Mouse (Mus musculus): Measurements from ENCODE around the gene Ftsj3. TPM values are rescaled to one million over a fixed set of nuclear protein-coding genes. Genes with fewer than 3 reads are reported as not detected.
A peak's percentile ranks its signal among the peaks of the same experiment; 100 is the strongest.

Gene Ftsj3
- polyA plus RNA-seq, 1 experiment = 48.5 TPM

DNA sequence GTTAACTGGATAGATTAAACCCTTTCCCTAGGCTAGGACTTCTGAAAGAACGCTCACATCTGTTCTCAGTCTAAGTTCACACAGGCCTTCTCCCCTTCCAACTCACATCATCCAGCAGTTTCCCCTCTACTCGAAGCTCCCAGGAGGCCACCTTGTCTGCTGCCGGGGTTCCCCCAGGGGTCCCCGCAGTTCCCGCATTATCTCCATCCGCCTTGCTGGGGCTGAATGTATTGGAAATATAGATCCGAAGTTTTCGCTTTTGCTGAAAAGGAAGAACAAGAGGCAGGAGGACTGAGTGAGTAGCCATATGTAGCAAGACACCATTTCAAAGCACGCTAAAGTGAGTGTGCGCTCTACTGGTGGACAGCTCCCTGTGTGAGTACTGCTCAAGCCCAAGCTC, 10.6 kb upstream of the Ftsj3 start:
- WGBS = 89% methylated on average over 10 of the region's 10 CpGs
- no peak for TF ChIP-seq CTCF (IDR thresholded peaks at IDR 0.05; ENCODE audit: control insufficient read depth, insufficient read depth, low read length)
- TF ChIP-seq POLR2A (IDR thresholded peaks at IDR 0.05; ENCODE audit: borderline replicate concordance, control insufficient read depth, low read depth, low read length) = no peak
- H3K27ac ChIP-seq (ENCODE audit: control insufficient read depth, insufficient read depth, low read depth, low read length, poor library complexity) = no peak overlapping the region
- H3K4me1 ChIP-seq (ENCODE audit: control insufficient read depth, insufficient read depth, low read length) = peaks cover 5% of the 10 kb centered on the region; the same call in 1 of the 2 replicates
- H3K4me3 ChIP-seq (replicated peaks; ENCODE audit: control insufficient read depth, low read depth, low read length) = no peak overlapping the region

DNA sequence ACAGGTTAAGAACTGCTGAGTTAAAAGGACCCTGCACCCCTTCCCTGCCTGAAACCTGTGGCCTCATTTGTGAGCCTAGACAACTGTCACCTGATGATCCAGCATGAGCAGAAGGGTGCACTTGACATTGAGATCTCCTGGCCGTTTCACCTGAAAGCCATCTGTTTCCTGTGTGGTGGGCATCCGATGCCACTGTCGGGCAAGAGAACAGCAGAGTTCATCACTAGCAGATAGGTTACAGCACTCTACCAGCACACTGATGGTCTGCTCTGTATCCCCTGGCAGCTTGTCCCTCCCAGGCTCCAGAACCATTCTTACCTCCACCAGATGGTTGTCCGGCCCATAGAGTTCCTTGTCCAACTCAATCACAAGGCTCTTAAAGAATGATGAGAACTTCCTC, 9.7 kb upstream of the Ftsj3 start:
- no peak overlapping the region for H3K4me3 ChIP-seq (replicated peaks; ENCODE audit: control insufficient read depth, low read depth, low read length)
- peaks cover 3% of the 10 kb centered on the region; the same call in 1 of the 2 replicates for H3K4me1 ChIP-seq (ENCODE audit: control insufficient read depth, insufficient read depth, low read length)
- WGBS = 50% methylated on average over 4 of the region's 4 CpGs
- no peak for TF ChIP-seq POLR2A (IDR thresholded peaks at IDR 0.05; ENCODE audit: borderline replicate concordance, control insufficient read depth, low read depth, low read length)
- TF ChIP-seq CTCF (IDR thresholded peaks at IDR 0.05; ENCODE audit: control insufficient read depth, insufficient read depth, low read length) = no peak
- no peak overlapping the region for H3K27ac ChIP-seq (ENCODE audit: control insufficient read depth, insufficient read depth, low read depth, low read length, poor library complexity)

GRCm38 (mm10) chr11:106264988-106265387, 9.1 kb upstream of the Ftsj3 start:
- WGBS = 93% methylated on average over 15 of the region's 15 CpGs
- TF ChIP-seq POLR2A (IDR thresholded peaks at IDR 0.05; ENCODE audit: borderline replicate concordance, control insufficient read depth, low read depth, low read length) (no peak), CTCF (IDR thresholded peaks at IDR 0.05; ENCODE audit: control insufficient read depth, insufficient read depth, low read length) (no peak)
- Histone ChIP-seq H3K27ac (ENCODE audit: control insufficient read depth, insufficient read depth, low read depth, low read length, poor library complexity) (no peak overlapping the region), H3K4me1 (ENCODE audit: control insufficient read depth, insufficient read depth, low read length) (peaks cover 2% of the 10 kb centered on the region; the same call in 1 of the 2 replicates), H3K4me3 (replicated peaks; ENCODE audit: control insufficient read depth, low read depth, low read length) (no peak overlapping the region)

- TF ChIP-seq POLR2A (IDR thresholded peaks at IDR 0.05; ENCODE audit: borderline replicate concordance, control insufficient read depth, low read depth, low read length) (no peak), CTCF (IDR thresholded peaks at IDR 0.05; ENCODE audit: control insufficient read depth, insufficient read depth, low read length) (no peak)
- H3K27ac ChIP-seq (ENCODE audit: control insufficient read depth, insufficient read depth, low read depth, low read length, poor library complexity) = no peak overlapping the region
- no peaks in the 10 kb centered on the region for H3K4me1 ChIP-seq (ENCODE audit: control insufficient read depth, insufficient read depth, low read length)
- H3K4me3 ChIP-seq (replicated peaks; ENCODE audit: control insufficient read depth, low read depth, low read length) = no peak overlapping the region
- WGBS = 84% methylated on average over 9 of the region's 9 CpGs
These were observed 8.1 kb upstream of the Ftsj3 start for GRCm38 (mm10) chr11:106263963-106264362.

DNA sequence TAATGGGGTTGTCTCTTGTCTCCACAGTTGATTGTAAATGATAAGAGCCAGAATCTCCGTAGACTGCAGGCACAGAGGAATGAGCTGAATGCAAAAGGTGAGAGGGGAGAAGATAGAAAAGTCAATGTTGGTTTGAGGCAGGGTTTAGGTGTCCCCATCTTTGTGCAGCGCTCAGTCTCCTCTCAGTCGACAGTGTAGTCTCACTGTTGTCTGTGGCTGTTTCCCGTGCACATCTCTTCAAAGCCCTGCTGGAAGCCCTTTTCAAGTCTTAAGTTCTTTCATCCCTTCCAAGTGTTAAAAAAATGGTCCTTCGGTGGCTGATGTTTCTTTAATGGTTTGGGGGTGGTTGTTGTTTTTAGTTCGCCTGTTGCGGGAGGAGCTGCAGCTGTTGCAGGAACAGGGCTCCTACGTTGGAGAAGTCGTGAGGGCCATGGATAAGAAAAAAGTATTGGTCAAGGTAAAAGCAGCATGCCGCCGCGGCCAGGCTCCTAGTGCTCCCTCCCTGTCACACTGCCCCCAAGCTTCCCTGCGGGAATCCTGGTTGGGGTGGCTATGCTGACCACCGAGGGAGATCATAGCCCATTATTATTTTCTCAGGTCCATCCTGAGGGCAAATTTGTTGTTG, 5.1 kb upstream of the Ftsj3 start:
- TF ChIP-seq CTCF (IDR thresholded peaks at IDR 0.05; ENCODE audit: control insufficient read depth, insufficient read depth, low read length) (no peak), POLR2A (IDR thresholded peaks at IDR 0.05; ENCODE audit: borderline replicate concordance, control insufficient read depth, low read depth, low read length) (no peak)
- 90% methylated on average over 14 of the region's 14 CpGs for WGBS
- Histone ChIP-seq H3K4me1 (ENCODE audit: control insufficient read depth, insufficient read depth, low read length) (peaks cover 2% of the 10 kb centered on the region; the same call in 1 of the 2 replicates), H3K27ac (ENCODE audit: control insufficient read depth, insufficient read depth, low read depth, low read length, poor library complexity) (no peak overlapping the region), H3K4me3 (replicated peaks; ENCODE audit: control insufficient read depth, low read depth, low read length) (no peak overlapping the region)

- TF ChIP-seq POLR2A (IDR thresholded peaks at IDR 0.05; ENCODE audit: borderline replicate concordance, control insufficient read depth, low read depth, low read length) (no peak), CTCF (IDR thresholded peaks at IDR 0.05; ENCODE audit: control insufficient read depth, insufficient read depth, low read length) (no peak)
- H3K4me3 ChIP-seq (replicated peaks; ENCODE audit: control insufficient read depth, low read depth, low read length) = peak overlapping the region; percentile 99
- peaks cover 4% of the 10 kb centered on the region for H3K4me1 ChIP-seq (ENCODE audit: control insufficient read depth, insufficient read depth, low read length)
- WGBS = 75% methylated on average over 5 of the region's 5 CpGs
- H3K27ac ChIP-seq (ENCODE audit: control insufficient read depth, insufficient read depth, low read depth, low read length, poor library complexity) = no peak overlapping the region
These were observed 896 bp upstream of the Ftsj3 start for GRCm38 (mm10) chr11:106256775-106257174.

DNA sequence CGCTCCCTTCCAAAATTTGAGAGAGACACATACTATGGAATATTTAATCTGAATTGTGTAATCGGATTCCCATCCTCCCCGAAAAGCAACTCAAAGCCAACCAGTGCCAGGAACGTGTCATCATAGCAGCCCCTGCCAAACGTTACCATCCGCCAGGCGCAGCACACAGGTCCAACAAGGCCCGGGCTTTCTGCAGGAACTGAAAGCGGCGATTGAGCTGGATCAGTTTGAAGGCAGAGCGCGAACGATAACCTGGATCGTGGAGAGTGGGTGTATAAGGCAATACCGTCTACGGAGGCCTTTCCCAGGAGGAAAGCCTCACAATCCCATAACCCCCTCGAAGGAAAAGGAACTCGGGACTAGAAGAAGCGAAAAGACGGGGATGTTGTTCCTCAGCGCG, 705 bp downstream of the Ftsj3 start:
- TF ChIP-seq POLR2A (IDR thresholded peaks at IDR 0.05; ENCODE audit: borderline replicate concordance, control insufficient read depth, low read depth, low read length) (no peak), CTCF (IDR thresholded peaks at IDR 0.05; ENCODE audit: control insufficient read depth, insufficient read depth, low read length) (no peak)
- Histone ChIP-seq H3K27ac (ENCODE audit: control insufficient read depth, insufficient read depth, low read depth, low read length, poor library complexity) (peak overlapping the region; percentile 21; the same call in 1 of the 2 replicates), H3K4me3 (replicated peaks; ENCODE audit: control insufficient read depth, low read depth, low read length) (peak overlapping the region; percentile 99), H3K4me1 (ENCODE audit: control insufficient read depth, insufficient read depth, low read length) (peaks cover 4% of the 10 kb centered on the region)
- WGBS = 2% methylated on average over 22 of the region's 22 CpGs

GRCm38 (mm10) chr11:106254767-106255166, 1.1 kb downstream of the Ftsj3 start:
- 12% methylated on average over 2 of the region's 2 CpGs for WGBS
- no peak overlapping the region for H3K27ac ChIP-seq (ENCODE audit: control insufficient read depth, insufficient read depth, low read depth, low read length, poor library complexity)
- TF ChIP-seq CTCF (IDR thresholded peaks at IDR 0.05; ENCODE audit: control insufficient read depth, insufficient read depth, low read length) = no peak
- TF ChIP-seq POLR2A (IDR thresholded peaks at IDR 0.05; ENCODE audit: borderline replicate concordance, control insufficient read depth, low read depth, low read length) = no peak
- peaks cover 4% of the 10 kb centered on the region for H3K4me1 ChIP-seq (ENCODE audit: control insufficient read depth, insufficient read depth, low read length)
- no peak overlapping the region for H3K4me3 ChIP-seq (replicated peaks; ENCODE audit: control insufficient read depth, low read depth, low read length)
